Mouse (Mus musculus): Measurements from ENCODE around the gene Ciz1. TPM values are rescaled to one million over a fixed set of nuclear protein-coding genes. Genes with fewer than 3 reads are reported as not detected.
"Not testable (repeated sequence)": the region's sequence is repeated elsewhere in the genome, so short reads cannot be mapped to it uniquely, and the experiment has no call there.

The Ciz1 gene
- polyA plus RNA-seq, 1 experiment from 2014 or later: 17.0 TPM

- Histone ChIP-seq H3K27me3 (peaks cover 61% of the 10 kb centered on the region), H3K4me2 (no peak overlapping the region), H3K9me3 (replicated peaks) (no peaks in the 10 kb centered on the region), H3K27ac (replicated peaks) (no peak overlapping the region), H3K4me3 (replicated peaks) (no peak overlapping the region), H3K36me3 (replicated peaks) (no peaks in the 10 kb centered on the region), H3K4me1 (replicated peaks) (peaks cover 30% of the 10 kb centered on the region), H3K9ac (no peak overlapping the region)
- no peak for ATAC-seq (ENCODE audit: insufficient read depth)
- 40% methylated on average over 13 of the region's 13 CpGs for WGBS (ENCODE audit: insufficient replicate concordance)
These were observed 1.6 kb upstream of the Ciz1 start for GRCm38 (mm10) chr2:32350471-32351051.

GRCm38 (mm10) chr2:32351471-32351961 lies 611 bp upstream of the Ciz1 start:
- Histone ChIP-seq H3K27me3 (peaks cover 65% of the 10 kb centered on the region), H3K4me2 (no peak overlapping the region), H3K4me3 (replicated peaks) (no peak overlapping the region), H3K9me3 (replicated peaks) (no peaks in the 10 kb centered on the region), H3K27ac (replicated peaks) (no peak overlapping the region), H3K36me3 (replicated peaks) (no peaks in the 10 kb centered on the region), H3K4me1 (replicated peaks) (peaks cover 32% of the 10 kb centered on the region), H3K9ac (no peak overlapping the region)
- WGBS (ENCODE audit: insufficient replicate concordance): 35% methylated on average over 9 of the region's 9 CpGs
- ATAC-seq (ENCODE audit: insufficient read depth): no peak; the same call in 1 of the 2 replicates

GRCm38 (mm10) chr2:32353007-32353542 lies 948 bp downstream of the Ciz1 start, which contains the start of gene Dnm1:
Gene Dnm1 (minus strand): TSS chr2:32353338.
- 0 out of 2 replicates have a peak within 1 kb of the TSS, but pooled peaks have one; percentile 46 for H3K9ac ChIP-seq
- peak; percentile 58; the same call in 1 of the 2 replicates for ATAC-seq (ENCODE audit: insufficient read depth)
- peak within 1 kb of the TSS; percentile 90 for H3K4me2 ChIP-seq
- peak within 1 kb of the TSS; percentile 55 for H3K4me3 ChIP-seq (replicated peaks)
- H3K9me3 ChIP-seq (replicated peaks): no peaks in the 10 kb centered on the region
- H3K36me3 ChIP-seq (replicated peaks): no peaks in the 10 kb centered on the region
- H3K27me3 ChIP-seq: peaks cover 63% of the 10 kb centered on the region
- under 1% methylated on average over 63 of the region's 63 CpGs for WGBS (ENCODE audit: insufficient replicate concordance)
- peaks cover 32% of the 10 kb centered on the region for H3K4me1 ChIP-seq (replicated peaks)
- H3K27ac ChIP-seq (replicated peaks): peak within 1 kb of the TSS; percentile 35

GRCm38 (mm10) chr2:32353836-32354235 lies 1.7 kb downstream of the Ciz1 start:
- Histone ChIP-seq H3K36me3 (replicated peaks) (no peaks in the 10 kb centered on the region), H3K9ac (no peak overlapping the region), H3K27me3 (peaks cover 56% of the 10 kb centered on the region), H3K27ac (replicated peaks) (peak overlapping the region; percentile 35), H3K4me1 (replicated peaks) (peaks cover 32% of the 10 kb centered on the region), H3K4me2 (peak overlapping the region; percentile 90; the same call in 1 of the 2 replicates), H3K9me3 (replicated peaks) (no peaks in the 10 kb centered on the region), H3K4me3 (replicated peaks) (no peak overlapping the region)
- WGBS (ENCODE audit: insufficient replicate concordance): 39% methylated on average over 6 of the region's 6 CpGs
- no peak for ATAC-seq (ENCODE audit: insufficient read depth)

GRCm38 (mm10) chr2:32354336-32354895 lies 2.3 kb downstream of the Ciz1 start:
- no peak for ATAC-seq (ENCODE audit: insufficient read depth)
- Histone ChIP-seq H3K4me2 (no peak overlapping the region), H3K4me3 (replicated peaks) (no peak overlapping the region), H3K27ac (replicated peaks) (peak overlapping the region; percentile 35), H3K36me3 (replicated peaks) (no peaks in the 10 kb centered on the region), H3K4me1 (replicated peaks) (peaks cover 32% of the 10 kb centered on the region), H3K9ac (no peak overlapping the region), H3K9me3 (replicated peaks) (no peaks in the 10 kb centered on the region), H3K27me3 (peaks cover 50% of the 10 kb centered on the region)
- 73% methylated on average over 3 of the region's 3 CpGs for WGBS (ENCODE audit: insufficient replicate concordance)

- no peak for ATAC-seq (ENCODE audit: insufficient read depth)
These were observed 4.1 kb downstream of the Ciz1 start for GRCm38 (mm10) chr2:32356216-32356615.

GRCm38 (mm10) chr2:32357710-32358109 lies 5.6 kb downstream of the Ciz1 start:
- H3K9ac ChIP-seq: no peak overlapping the region
- H3K4me3 ChIP-seq (replicated peaks): no peak overlapping the region
- H3K27ac ChIP-seq (replicated peaks): no peak overlapping the region
- 50% methylated on average over 3 of the region's 3 CpGs for WGBS (ENCODE audit: insufficient replicate concordance)
- no peak overlapping the region for H3K4me2 ChIP-seq
- no peak for ATAC-seq (ENCODE audit: insufficient read depth)
- H3K36me3 ChIP-seq (replicated peaks): no peaks in the 10 kb centered on the region
- H3K9me3 ChIP-seq (replicated peaks): no peaks in the 10 kb centered on the region
- peaks cover 46% of the 10 kb centered on the region for H3K4me1 ChIP-seq (replicated peaks)
- peaks cover 21% of the 10 kb centered on the region for H3K27me3 ChIP-seq

More at GRCm38 (mm10) chr2:32356216-32356615, 4.1 kb downstream of the Ciz1 start:
- H3K36me3 ChIP-seq (replicated peaks): no peaks in the 10 kb centered on the region
- peaks cover 38% of the 10 kb centered on the region for H3K4me1 ChIP-seq (replicated peaks)
- H3K27me3 ChIP-seq: peaks cover 36% of the 10 kb centered on the region
- WGBS (ENCODE audit: insufficient replicate concordance): 69% methylated on average over 10 of the region's 10 CpGs
- H3K4me3 ChIP-seq (replicated peaks): no peak overlapping the region
- no peak overlapping the region for H3K4me2 ChIP-seq
- H3K27ac ChIP-seq (replicated peaks): no peak overlapping the region
- no peaks in the 10 kb centered on the region for H3K9me3 ChIP-seq (replicated peaks)
- H3K9ac ChIP-seq: no peak overlapping the region

GRCm38 (mm10) chr2:32358381-32358780 lies 6.3 kb downstream of the Ciz1 start:
- no peak for ATAC-seq (ENCODE audit: insufficient read depth)
- WGBS (ENCODE audit: insufficient replicate concordance): 59% methylated on average over 10 of the region's 10 CpGs
- H3K4me3 ChIP-seq (replicated peaks): no peak overlapping the region
- H3K27me3 ChIP-seq: peaks cover 14% of the 10 kb centered on the region
- H3K9ac ChIP-seq: no peak overlapping the region
- no peak overlapping the region for H3K27ac ChIP-seq (replicated peaks)
- no peak overlapping the region for H3K4me2 ChIP-seq
- H3K9me3 ChIP-seq (replicated peaks): no peaks in the 10 kb centered on the region
- no peaks in the 10 kb centered on the region for H3K36me3 ChIP-seq (replicated peaks)
- H3K4me1 ChIP-seq (replicated peaks): peaks cover 43% of the 10 kb centered on the region

GRCm38 (mm10) chr2:32360741-32361140 lies 8.6 kb downstream of the Ciz1 start:
- Histone ChIP-seq H3K4me2 (peak overlapping the region; percentile 93), H3K9ac (peak overlapping the region; percentile 72), H3K4me3 (replicated peaks) (peak overlapping the region; percentile 90), H3K4me1 (replicated peaks) (peaks cover 44% of the 10 kb centered on the region), H3K27me3 (peaks cover 12% of the 10 kb centered on the region), H3K9me3 (replicated peaks) (no peaks in the 10 kb centered on the region), H3K36me3 (replicated peaks) (peaks cover 12% of the 10 kb centered on the region), H3K27ac (replicated peaks) (peak overlapping the region; percentile 84)
- WGBS (ENCODE audit: insufficient replicate concordance): 8% methylated on average over 14 of the region's 14 CpGs
- ATAC-seq (ENCODE audit: insufficient read depth): no peak

GRCm38 (mm10) chr2:32361437-32361836 lies 9.3 kb downstream of the Ciz1 start:
- under 1% methylated on average over 24 of the region's 24 CpGs for WGBS (ENCODE audit: insufficient replicate concordance)
- peaks cover 13% of the 10 kb centered on the region for H3K36me3 ChIP-seq (replicated peaks)
- H3K9ac ChIP-seq: peak overlapping the region; percentile 72
- peak; percentile 65 for ATAC-seq (ENCODE audit: insufficient read depth)
- no peaks in the 10 kb centered on the region for H3K9me3 ChIP-seq (replicated peaks)
- peak overlapping the region; percentile 84 for H3K27ac ChIP-seq (replicated peaks)
- H3K4me2 ChIP-seq: peak overlapping the region; percentile 93
- peak overlapping the region; percentile 90 for H3K4me3 ChIP-seq (replicated peaks)
- H3K4me1 ChIP-seq (replicated peaks): peaks cover 42% of the 10 kb centered on the region
- H3K27me3 ChIP-seq: peaks cover 8% of the 10 kb centered on the region

GRCm38 (mm10) chr2:32362274-32362673 lies 10.1 kb downstream of the Ciz1 start:
- not testable (repeated sequence) for ATAC-seq (ENCODE audit: insufficient read depth); H3K27me3 ChIP-seq; H3K9me3 ChIP-seq (replicated peaks)
- peaks cover 21% of the 10 kb centered on the region for H3K36me3 ChIP-seq (replicated peaks)
- H3K4me1 ChIP-seq (replicated peaks): peaks cover 42% of the 10 kb centered on the region
- peak overlapping the region; percentile 95 for H3K27ac ChIP-seq (replicated peaks)
- H3K4me3 ChIP-seq (replicated peaks): peak overlapping the region; percentile 90
- H3K9ac ChIP-seq: peak overlapping the region; percentile 91
- WGBS (ENCODE audit: insufficient replicate concordance): 16% methylated on average over 5 of the region's 5 CpGs
- H3K4me2 ChIP-seq: peak overlapping the region; percentile 93

All from liver, embryonic 15.5 days (tissue).